Mouse (Mus musculus): Measurements from ENCODE around the gene 9930021J03Rik. TPM values are rescaled to one million over a fixed set of nuclear protein-coding genes. Genes with fewer than 3 reads are reported as not detected.

Gene 9930021J03Rik
- polyA plus RNA-seq, 1 experiment from 2014 or later = 8.0 TPM

DNA sequence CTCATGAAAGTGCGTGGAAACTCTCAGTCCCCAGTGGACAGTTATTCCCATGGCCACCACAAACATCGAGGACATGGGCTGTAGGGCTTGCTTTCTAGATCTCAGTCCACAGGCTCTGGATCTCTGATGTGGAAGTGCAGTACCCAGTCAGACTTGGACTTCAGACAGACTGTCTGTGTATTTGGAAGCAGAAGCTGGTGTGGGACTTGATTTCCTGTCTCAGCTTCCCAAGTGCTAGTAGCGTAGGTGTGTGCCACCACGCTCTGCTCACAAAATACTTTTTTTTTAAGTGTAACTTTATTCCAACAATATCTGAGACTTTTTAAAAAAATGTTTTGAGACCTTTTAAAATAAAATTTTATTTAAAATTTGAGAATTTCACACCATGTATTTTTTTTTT, 109.5 kb downstream of the 9930021J03Rik start:
- DNase-seq (ENCODE audit: low spot score) (no peak), ATAC-seq (ENCODE audit: low read depth) (no peak)
- Histone ChIP-seq H3K9ac (ENCODE audit: low read depth, low read length) (no peak overlapping the region), H3K9me3 (ENCODE audit: control insufficient read depth, low read length) (peaks cover 5% of the 10 kb centered on the region; the same call in 1 of the 2 replicates), H3K4me1 (ENCODE audit: control insufficient read depth, insufficient read depth, low read length) (no peaks in the 10 kb centered on the region), H3K27me3 (replicated peaks; ENCODE audit: control insufficient read depth, insufficient read depth, low read length) (no peaks in the 10 kb centered on the region), H3K4me3 (ENCODE audit: low read depth, low read length) (no peak overlapping the region), H3K4me2 (ENCODE audit: low read depth, low read length) (no peak overlapping the region), H3K36me3 (ENCODE audit: control insufficient read depth, insufficient read depth, low read length) (no peaks in the 10 kb centered on the region), H3K27ac (replicated peaks; ENCODE audit: low read depth, low read length) (no peak overlapping the region)
- WGBS = 92% methylated on average over 4 of the region's 4 CpGs

DNA sequence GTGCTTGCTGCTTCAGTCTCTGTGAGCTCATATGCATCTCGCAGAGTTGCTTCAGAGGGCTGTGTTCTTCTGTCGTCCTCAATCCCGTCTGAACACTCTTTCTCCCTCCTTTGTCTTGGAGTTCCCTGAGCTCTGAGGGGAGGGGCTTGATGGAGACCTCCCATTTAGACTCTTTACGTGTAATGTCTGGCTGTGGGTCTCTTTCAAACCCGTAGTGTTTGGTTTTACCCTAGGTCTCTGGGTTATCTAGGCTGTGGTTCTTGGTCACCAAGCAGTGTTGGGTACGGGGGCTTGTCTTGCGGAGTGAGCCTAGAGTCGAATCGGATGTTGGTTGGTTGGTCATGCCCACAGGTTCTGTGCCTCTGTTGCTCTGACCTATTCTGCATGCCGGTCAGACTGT, 110.7 kb downstream of the 9930021J03Rik start:
- H3K27me3 ChIP-seq (replicated peaks; ENCODE audit: control insufficient read depth, insufficient read depth, low read length) = no peaks in the 10 kb centered on the region
- H3K36me3 ChIP-seq (ENCODE audit: control insufficient read depth, insufficient read depth, low read length) = no peaks in the 10 kb centered on the region
- no peak overlapping the region for H3K4me2 ChIP-seq (ENCODE audit: low read depth, low read length)
- H3K9ac ChIP-seq (ENCODE audit: low read depth, low read length) = no peak overlapping the region
- no peak overlapping the region for H3K27ac ChIP-seq (replicated peaks; ENCODE audit: low read depth, low read length)
- H3K9me3 ChIP-seq (ENCODE audit: control insufficient read depth, low read length) = peaks cover 5% of the 10 kb centered on the region; the same call in 1 of the 2 replicates
- 90% methylated on average over 10 of the region's 10 CpGs for WGBS
- no peak for DNase-seq (ENCODE audit: low spot score)
- no peaks in the 10 kb centered on the region for H3K4me1 ChIP-seq (ENCODE audit: control insufficient read depth, insufficient read depth, low read length)
- ATAC-seq (ENCODE audit: low read depth) = no peak
- no peak overlapping the region for H3K4me3 ChIP-seq (ENCODE audit: low read depth, low read length)

DNA sequence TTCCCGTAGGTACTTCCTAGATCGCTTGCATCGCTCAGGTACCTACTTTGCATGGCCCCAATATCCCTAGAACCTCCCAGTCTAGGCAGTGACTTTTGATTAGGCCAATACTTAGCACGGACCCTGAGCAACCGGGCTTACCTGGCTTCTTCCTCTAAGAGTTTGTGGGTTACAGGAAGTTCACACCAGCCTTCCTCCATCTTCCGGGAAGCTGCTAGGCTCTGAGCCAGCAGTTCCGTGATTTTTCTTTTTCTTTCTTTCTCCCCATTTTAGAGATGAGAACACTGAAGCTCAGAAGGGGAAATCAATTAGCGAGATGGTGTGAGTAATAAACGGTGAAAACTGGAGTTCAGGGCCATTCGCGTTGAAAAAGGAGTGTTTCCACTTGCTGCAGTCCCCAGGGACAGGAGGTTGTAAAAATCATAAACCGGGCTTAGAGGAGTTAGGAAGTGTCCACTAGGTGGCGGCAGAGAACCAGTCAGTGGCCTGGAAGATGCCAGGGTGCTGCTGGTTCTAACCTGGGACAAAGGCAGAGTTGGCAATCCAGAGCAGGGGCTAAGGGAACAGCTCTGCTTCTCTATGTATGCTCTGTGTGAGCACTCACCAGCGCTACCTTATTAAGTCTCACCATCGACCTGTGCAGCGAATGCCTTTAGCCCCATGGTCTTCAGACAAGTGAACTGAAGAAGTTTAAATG, 121.8 kb downstream of the 9930021J03Rik start:
- H3K4me1 ChIP-seq (ENCODE audit: control insufficient read depth, insufficient read depth, low read length) = no peaks in the 10 kb centered on the region
- H3K27ac ChIP-seq (replicated peaks; ENCODE audit: low read depth, low read length) = no peak overlapping the region
- ATAC-seq (ENCODE audit: low read depth) (peak; percentile 63; the same call in 1 of the 2 replicates), DNase-seq (ENCODE audit: low spot score) (peak; percentile 87)
- no peak overlapping the region for H3K4me3 ChIP-seq (ENCODE audit: low read depth, low read length)
- H3K36me3 ChIP-seq (ENCODE audit: control insufficient read depth, insufficient read depth, low read length) = no peaks in the 10 kb centered on the region
- WGBS = 51% methylated on average over 16 of the region's 16 CpGs
- H3K4me2 ChIP-seq (ENCODE audit: low read depth, low read length) = no peak overlapping the region
- H3K9me3 ChIP-seq (ENCODE audit: control insufficient read depth, low read length) = peaks cover 12% of the 10 kb centered on the region
- no peaks in the 10 kb centered on the region for H3K27me3 ChIP-seq (replicated peaks; ENCODE audit: control insufficient read depth, insufficient read depth, low read length)
- H3K9ac ChIP-seq (ENCODE audit: low read depth, low read length) = no peak overlapping the region

DNA sequence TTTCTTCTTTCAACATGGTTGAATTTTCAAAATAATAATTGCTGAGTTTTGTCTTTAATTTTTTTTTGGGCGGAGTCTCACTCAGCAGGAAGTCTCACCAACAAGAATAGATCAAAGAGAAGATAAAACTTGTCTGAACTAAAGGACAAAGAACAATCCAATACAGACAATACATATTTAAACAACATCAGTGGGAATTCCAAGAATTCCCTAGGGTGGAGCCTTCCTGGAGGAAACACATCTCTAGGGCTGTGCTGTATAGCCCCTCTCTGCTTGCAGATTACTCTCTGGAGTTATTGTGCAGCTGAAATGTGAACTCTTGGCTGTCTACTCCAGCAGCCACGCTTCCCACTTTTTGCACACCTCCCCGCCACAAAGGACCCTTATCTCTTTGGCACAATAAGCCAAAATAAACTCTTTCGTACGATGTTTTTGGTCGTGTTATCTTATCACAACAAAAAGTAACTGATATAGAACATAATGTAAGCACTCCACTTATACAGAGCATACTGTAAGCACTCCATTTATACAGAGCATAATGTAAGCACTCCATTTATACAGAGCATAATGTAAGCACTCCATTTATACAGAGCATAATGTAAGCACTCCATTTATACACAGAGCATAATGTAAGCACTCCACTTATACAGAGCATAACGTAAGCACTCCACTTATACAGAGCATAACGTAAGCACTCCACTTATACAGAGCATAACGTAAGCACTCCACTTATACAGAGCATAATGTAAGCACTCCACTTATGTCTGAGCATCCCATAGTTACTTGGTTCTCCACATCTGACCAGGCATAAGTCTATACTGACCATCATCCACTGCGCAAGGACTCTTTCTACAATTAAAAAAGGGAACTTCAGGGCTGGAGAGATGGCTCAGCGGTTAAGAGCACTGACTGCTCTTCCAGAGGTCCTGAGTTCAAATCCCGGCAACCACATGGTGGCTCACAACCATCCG, 125.3 kb downstream of the 9930021J03Rik start:
- WGBS = 78% methylated on average over 13 of the region's 13 CpGs

DNA sequence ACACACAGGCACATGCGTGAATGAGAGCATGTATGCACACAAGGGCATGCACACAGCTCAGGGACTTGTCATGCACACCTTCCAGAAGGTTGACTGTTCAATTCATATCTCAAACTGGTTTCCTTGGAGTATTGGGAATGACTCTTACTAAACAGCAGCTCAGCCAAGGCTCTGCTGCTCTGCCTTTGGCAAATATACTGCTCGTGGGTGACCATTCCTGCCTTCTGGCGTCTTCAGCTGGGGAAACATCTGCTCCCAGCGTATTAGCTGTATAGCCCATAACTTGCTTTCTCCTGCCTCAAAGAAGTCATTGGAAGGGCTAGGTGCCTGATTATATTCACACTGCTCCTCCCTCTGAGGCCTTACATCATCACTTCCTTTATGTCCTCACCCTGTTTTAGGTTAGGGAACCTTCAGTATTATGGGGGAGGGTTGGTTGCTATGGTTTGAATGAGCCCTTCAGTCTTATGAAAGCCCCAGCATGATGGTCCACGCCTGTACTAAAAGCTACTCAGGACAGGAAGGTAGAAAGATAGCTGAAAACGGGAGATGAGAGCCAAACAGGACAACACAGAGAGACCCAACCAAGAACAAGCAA, 127.5 kb downstream of the 9930021J03Rik start:
- DNase-seq (ENCODE audit: low spot score) = no peak
- H3K9ac ChIP-seq (ENCODE audit: low read depth, low read length) = no peak overlapping the region
- no peak for ATAC-seq (ENCODE audit: low read depth)
- H3K27me3 ChIP-seq (replicated peaks; ENCODE audit: control insufficient read depth, insufficient read depth, low read length) = no peaks in the 10 kb centered on the region
- H3K4me1 ChIP-seq (ENCODE audit: control insufficient read depth, insufficient read depth, low read length) = no peaks in the 10 kb centered on the region
- H3K9me3 ChIP-seq (ENCODE audit: control insufficient read depth, low read length) = no peaks in the 10 kb centered on the region
- 80% methylated on average over 6 of the region's 6 CpGs for WGBS
- no peaks in the 10 kb centered on the region for H3K36me3 ChIP-seq (ENCODE audit: control insufficient read depth, insufficient read depth, low read length)
- H3K4me3 ChIP-seq (ENCODE audit: low read depth, low read length) = no peak overlapping the region
- no peak overlapping the region for H3K4me2 ChIP-seq (ENCODE audit: low read depth, low read length)
- H3K27ac ChIP-seq (replicated peaks; ENCODE audit: low read depth, low read length) = no peak overlapping the region

More for the DNA sequence above, 125.3 kb downstream of the 9930021J03Rik start:
- Histone ChIP-seq H3K4me3 (ENCODE audit: low read depth, low read length) (no peak overlapping the region), H3K4me2 (ENCODE audit: low read depth, low read length) (no peak overlapping the region), H3K4me1 (ENCODE audit: control insufficient read depth, insufficient read depth, low read length) (no peaks in the 10 kb centered on the region), H3K9me3 (ENCODE audit: control insufficient read depth, low read length) (peaks cover 12% of the 10 kb centered on the region), H3K27me3 (replicated peaks; ENCODE audit: control insufficient read depth, insufficient read depth, low read length) (no peaks in the 10 kb centered on the region), H3K27ac (replicated peaks; ENCODE audit: low read depth, low read length) (no peak overlapping the region), H3K36me3 (ENCODE audit: control insufficient read depth, insufficient read depth, low read length) (no peaks in the 10 kb centered on the region), H3K9ac (ENCODE audit: low read depth, low read length) (no peak overlapping the region)
- no peak for ATAC-seq (ENCODE audit: low read depth)
- no peak for DNase-seq (ENCODE audit: low spot score)

DNA sequence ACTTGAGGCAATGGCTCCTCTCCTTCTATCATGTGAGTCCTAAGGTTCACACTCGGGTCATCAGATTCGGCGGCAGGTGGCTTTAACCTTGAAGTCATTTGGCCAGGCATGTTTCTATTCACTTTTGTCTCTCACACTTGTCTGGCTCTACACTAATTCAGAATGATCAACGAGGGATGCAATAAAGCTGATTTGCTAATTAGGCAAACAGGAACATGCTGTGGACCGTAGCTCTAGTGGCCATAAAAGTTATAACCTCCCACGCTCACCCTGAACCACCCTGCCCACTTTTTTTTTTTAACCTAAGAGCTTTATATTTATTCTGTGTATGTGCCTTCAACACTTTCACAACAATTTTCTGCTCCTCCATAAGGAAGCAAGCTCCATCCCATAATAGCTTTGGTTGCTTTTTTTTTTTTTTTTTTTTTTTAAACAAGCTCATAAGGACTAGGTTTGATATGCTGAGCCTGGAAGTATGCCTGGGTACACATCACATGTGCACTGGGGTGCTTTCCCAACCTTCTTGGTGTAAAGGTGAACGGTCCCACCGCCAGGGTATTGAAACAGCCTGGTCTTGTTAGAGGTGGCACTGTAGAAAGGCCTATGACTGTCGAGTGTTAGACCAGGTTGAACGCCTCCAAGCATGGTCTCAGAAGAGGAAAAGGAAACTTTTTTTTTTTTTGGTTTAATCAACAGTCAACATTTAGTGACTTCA, 129.2 kb downstream of the 9930021J03Rik start:
- Histone ChIP-seq H3K4me2 (ENCODE audit: low read depth, low read length) (no peak overlapping the region), H3K9me3 (ENCODE audit: control insufficient read depth, low read length) (no peaks in the 10 kb centered on the region), H3K36me3 (ENCODE audit: control insufficient read depth, insufficient read depth, low read length) (no peaks in the 10 kb centered on the region), H3K4me3 (ENCODE audit: low read depth, low read length) (no peak overlapping the region), H3K4me1 (ENCODE audit: control insufficient read depth, insufficient read depth, low read length) (no peaks in the 10 kb centered on the region), H3K9ac (ENCODE audit: low read depth, low read length) (no peak overlapping the region), H3K27me3 (replicated peaks; ENCODE audit: control insufficient read depth, insufficient read depth, low read length) (no peaks in the 10 kb centered on the region), H3K27ac (replicated peaks; ENCODE audit: low read depth, low read length) (no peak overlapping the region)
- WGBS = 88% methylated on average over 10 of the region's 10 CpGs
- ATAC-seq (ENCODE audit: low read depth) = no peak
- DNase-seq (ENCODE audit: low spot score) = no peak

DNA sequence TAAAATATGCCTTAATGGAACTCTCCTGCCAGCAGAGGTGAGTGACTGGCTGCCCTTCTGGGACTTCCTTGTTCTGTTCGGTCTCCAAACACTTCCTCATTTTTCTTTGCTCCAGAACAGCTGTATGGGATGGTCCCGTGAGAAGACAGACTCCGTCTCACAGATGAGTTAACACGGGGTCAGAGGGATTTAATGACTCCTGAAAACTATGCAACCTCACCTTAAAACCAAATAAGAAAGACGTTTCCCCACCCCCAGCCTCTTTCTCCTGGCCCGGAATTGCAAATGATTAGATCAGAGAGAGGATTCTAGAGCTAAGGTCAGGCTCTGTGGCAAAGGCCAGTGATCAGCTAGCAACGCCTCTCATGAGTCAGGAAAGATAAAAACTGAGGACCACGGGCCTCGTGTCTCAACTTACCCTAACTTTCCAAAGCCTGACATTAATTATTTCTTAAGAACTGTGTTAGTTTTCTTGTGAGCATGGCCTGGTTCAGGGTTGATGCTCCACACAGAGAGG, 130.2 kb downstream of the 9930021J03Rik start:
- ATAC-seq (ENCODE audit: low read depth) (no peak), DNase-seq (ENCODE audit: low spot score) (no peak)
- Histone ChIP-seq H3K4me1 (ENCODE audit: control insufficient read depth, insufficient read depth, low read length) (no peaks in the 10 kb centered on the region), H3K4me3 (ENCODE audit: low read depth, low read length) (no peak overlapping the region), H3K4me2 (ENCODE audit: low read depth, low read length) (no peak overlapping the region), H3K27ac (replicated peaks; ENCODE audit: low read depth, low read length) (no peak overlapping the region), H3K36me3 (ENCODE audit: control insufficient read depth, insufficient read depth, low read length) (no peaks in the 10 kb centered on the region), H3K9ac (ENCODE audit: low read depth, low read length) (no peak overlapping the region), H3K27me3 (replicated peaks; ENCODE audit: control insufficient read depth, insufficient read depth, low read length) (no peaks in the 10 kb centered on the region), H3K9me3 (ENCODE audit: control insufficient read depth, low read length) (no peaks in the 10 kb centered on the region)
- WGBS = 41% methylated on average over 9 of the region's 9 CpGs

DNA sequence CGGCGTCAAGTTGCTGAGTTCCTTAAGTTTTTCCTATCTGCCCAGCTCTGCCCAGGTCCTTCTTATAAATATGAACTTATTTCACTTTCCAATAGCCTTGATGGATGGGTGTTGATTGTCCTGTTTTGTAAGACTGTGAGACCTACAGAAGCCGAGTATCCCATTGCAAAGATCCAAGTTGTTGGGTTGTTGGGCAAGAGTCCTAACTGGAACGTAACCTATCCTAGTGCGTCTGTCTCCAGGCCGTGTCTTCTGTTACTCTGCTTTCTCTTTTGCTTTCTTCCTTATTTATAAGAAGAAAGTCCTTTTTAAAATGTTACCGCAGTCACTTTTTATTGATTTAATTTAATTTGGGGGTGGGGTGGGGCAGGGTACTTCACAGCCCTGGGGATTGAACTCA, 130.8 kb downstream of the 9930021J03Rik start:
- Histone ChIP-seq H3K9me3 (ENCODE audit: control insufficient read depth, low read length) (no peaks in the 10 kb centered on the region), H3K4me1 (ENCODE audit: control insufficient read depth, insufficient read depth, low read length) (no peaks in the 10 kb centered on the region), H3K36me3 (ENCODE audit: control insufficient read depth, insufficient read depth, low read length) (no peaks in the 10 kb centered on the region), H3K27me3 (replicated peaks; ENCODE audit: control insufficient read depth, insufficient read depth, low read length) (no peaks in the 10 kb centered on the region), H3K27ac (replicated peaks; ENCODE audit: low read depth, low read length) (no peak overlapping the region), H3K9ac (ENCODE audit: low read depth, low read length) (no peak overlapping the region), H3K4me3 (ENCODE audit: low read depth, low read length) (no peak overlapping the region), H3K4me2 (ENCODE audit: low read depth, low read length) (no peak overlapping the region)
- DNase-seq (ENCODE audit: low spot score) (no peak), ATAC-seq (ENCODE audit: low read depth) (no peak)
- 93% methylated on average over 7 of the region's 7 CpGs for WGBS

Measured in embryonic facial prominence, embryonic 14.5 days (tissue).